Mouse (Mus musculus) erythroblast, embryonic 14.5 days (primary cell): ENCODE results near the gene Avpr2.

Source experiments
- GATA1 ChIP-seq: IDR thresholded peaks from 2 replicates; pipeline ENCODE4 v1.6.1; 2012; ENCODE audit warnings: low read length, inconsistent platforms, mixed read lengths
- TAL1 ChIP-seq: IDR thresholded peaks from 3 replicates; pipeline ENCODE4 v1.6.1; 2012; ENCODE audit warnings: low read length, inconsistent platforms, mixed read lengths

- TF ChIP-seq TAL1 (no peak), GATA1 (no peak)
Measured at GRCm38 (mm10) chrX:73875881-73876280, 16.0 kb upstream of the Avpr2 start.
